Comparison of ENCODE assay signal across 8 mouse cellular contexts in genomic region chr12:86804308-86804700, GRCm38 (mm10).
A peak's percentile ranks its signal among the peaks of the same experiment; 100 is the strongest.
DNase-seq lines count a peak whose midpoint lies in the region; ATAC-seq and TF ChIP-seq lines count a peak whose summit lies in the region.

No protein-coding gene starts in this region.

- peaks cover 53% of the 10 kb centered on the region for H3K4me1 ChIP-seq in spleen, adult 2 months (ENCODE audit: control insufficient read depth, insufficient read depth, insufficient read length)
- H3K4me1 ChIP-seq in limb, embryonic 10.5 days, result peaks cover 96% of the 10 kb centered on the region

- H3K27me3 ChIP-seq in spleen, adult 2 months (ENCODE audit: control insufficient read depth, insufficient read depth, low read length), result no peaks in the 10 kb centered on the region
- H3K27me3 ChIP-seq in limb, embryonic 10.5 days (ENCODE audit: low read depth, poor library complexity, severe bottlenecking), result no peaks in the 10 kb centered on the region

- H3K36me3 ChIP-seq in spleen, adult 2 months (ENCODE audit: control insufficient read depth, insufficient read depth, low read length), result no peaks in the 10 kb centered on the region
- no peaks in the 10 kb centered on the region for H3K36me3 ChIP-seq in limb, embryonic 10.5 days

- no peak for TF ChIP-seq POLR2A in spleen, adult 2 months (IDR thresholded peaks at IDR 0.05; ENCODE audit: low read depth, low read length)

- peak overlapping the region; percentile 17; the same call in 1 of the 2 replicates for H3K27ac ChIP-seq in spleen, adult 2 months (ENCODE audit: insufficient read depth, low read length)
- H3K27ac ChIP-seq in limb, embryonic 10.5 days, result peak overlapping the region; percentile 94

- WGBS in spleen, adult 2 months, result 34% methylated on average over 4 of the region's 4 CpGs
- 48% methylated on average over 4 of the region's 4 CpGs for WGBS in limb, embryonic 10.5 days

- peak; percentile 28 for DNase-seq in cerebellum, adult 11-12 months
- no peak for DNase-seq in cerebellum, adult 8-10 months
- DNase-seq in spleen, adult 2 months (ENCODE audit: low read depth in 1 of 2, low spot score in 2 of 2), result no peak
- no peak for DNase-seq in spleen, postnatal 36 days (ENCODE audit: low spot score in 2 of 2)
- DNase-seq in limb, embryonic 10.5 days (ENCODE audit: low spot score), result no peak
- no peak for DNase-seq in c-Kit-positive CD71-positive TER-119-positive erythroid progenitor cells, embryonic 14.5 days (ENCODE audit: low spot score)
- DNase-seq in ovary, postnatal 36 days (ENCODE audit: low spot score), result no peak

- H3K9me3 ChIP-seq in limb, embryonic 10.5 days (replicated peaks), result no peaks in the 10 kb centered on the region

- TF ChIP-seq CTCF in spleen, adult 2 months (IDR thresholded peaks at IDR 0.05; ENCODE audit: extremely low read depth, insufficient read depth, insufficient read length, insufficient replicate concordance), result no peak

- ATAC-seq in monocyte, adult 5-6 weeks (replicated peaks; ENCODE audit: insufficient number of reproducible peaks, low FRiP score, low TSS enrichment, poor library complexity, severe bottlenecking), result no peak

- no peak overlapping the region for H3K4me3 ChIP-seq in spleen, adult 2 months (ENCODE audit: extremely low read depth, insufficient read depth, insufficient read length)
- H3K4me3 ChIP-seq in limb, embryonic 10.5 days, result no peak overlapping the region
